Mouse (Mus musculus) midbrain, embryonic 15.5 days (tissue): ENCODE data around the gene Ost4. TPM values are rescaled to one million over a fixed set of nuclear protein-coding genes. Genes with fewer than 3 reads are reported as not detected.

ENCODE experiments used
- ATAC-seq: fragments of 200-750 bp; cut with Nextera tagmentation; replicated peaks from 2 replicates; pipeline ENCODE4 v1.8.0; 2017; ENCODE audit warnings: moderate TSS enrichment
- H3K27ac ChIP-seq: fragments of 300-500 bp; sonication (generic); 2 replicates; pipeline ENCODE4 v1.5.1; 2015; ENCODE audit warnings: mild to moderate bottlenecking, inconsistent platforms
- H3K27me3 ChIP-seq: fragments of 300-500 bp; sonication (generic); replicated peaks from 2 replicates; pipeline ENCODE4 v1.6.1; 2015; ENCODE audit warnings: inconsistent platforms
- H3K36me3 ChIP-seq: fragments of 300-500 bp; sonication (generic); replicated peaks from 2 replicates; pipeline ENCODE4 v1.6.1; 2015; ENCODE audit warnings: inconsistent platforms
- H3K4me1 ChIP-seq: fragments of 300-500 bp; sonication (generic); 2 replicates; pipeline ENCODE4 v1.6.1; 2015; ENCODE audit warnings: inconsistent platforms
- H3K4me2 ChIP-seq: fragments of 300-500 bp; sonication (generic); 2 replicates; pipeline ENCODE4 v1.6.1; 2015; ENCODE audit warnings: inconsistent platforms, mild to moderate bottlenecking, moderate library complexity
- H3K4me3 ChIP-seq: fragments of 300-500 bp; sonication (generic); 2 replicates; pipeline ENCODE4 v1.5.1; 2015; ENCODE audit warnings: mild to moderate bottlenecking, inconsistent platforms
- H3K9ac ChIP-seq: fragments of 300-500 bp; sonication (generic); 2 replicates; pipeline ENCODE4 v1.6.1; 2015; ENCODE audit warnings: mild to moderate bottlenecking, inconsistent platforms
- H3K9me3 ChIP-seq: fragments of 300-500 bp; sonication (generic); 2 replicates; pipeline ENCODE4 v1.6.1; 2016; ENCODE audit warnings: inconsistent platforms
- WGBS: fragments of 180-500 bp; shearing (Covaris S2); methylation state at CpG from one replicate; pipeline ENCODE4 v1.1.7; 2015; ENCODE audit warnings: mixed read lengths; 5-methylcytosine and 5-hydroxymethylcytosine counted together
- polyA plus RNA-seq: library from polyadenylated mRNA; unstranded; fragments of >200 nt; fragmentation: Nextera tagmentation; extraction: Ambion mirVana; gene quantifications from 2 replicates; pipeline ENCODE4 v1.2.1, GENCODE M21; 2015

The Ost4 gene
- polyA plus RNA-seq, 1 experiment from 2014 or later = 217 TPM

GRCm38 (mm10) chr5:30943004-30943403, 35.4 kb upstream of the Ost4 start:
- H3K9ac ChIP-seq = no peak overlapping the region
- H3K27ac ChIP-seq = no peak overlapping the region
- H3K9me3 ChIP-seq = no peaks in the 10 kb centered on the region
- no peak for ATAC-seq
- no peaks in the 10 kb centered on the region for H3K36me3 ChIP-seq
- 87% methylated on average over 2 of the region's 2 CpGs for WGBS
- no peaks in the 10 kb centered on the region for H3K27me3 ChIP-seq
- no peak overlapping the region for H3K4me3 ChIP-seq
- H3K4me2 ChIP-seq = no peak overlapping the region
- peaks cover 17% of the 10 kb centered on the region for H3K4me1 ChIP-seq

- no peaks in the 10 kb centered on the region for H3K9me3 ChIP-seq
- no peaks in the 10 kb centered on the region for H3K4me1 ChIP-seq
- H3K4me3 ChIP-seq = no peak overlapping the region
- WGBS = 89% methylated on average over 5 of the region's 5 CpGs
- H3K27ac ChIP-seq = no peak overlapping the region
- no peak overlapping the region for H3K4me2 ChIP-seq
- H3K27me3 ChIP-seq = no peaks in the 10 kb centered on the region
- no peaks in the 10 kb centered on the region for H3K36me3 ChIP-seq
- no peak overlapping the region for H3K9ac ChIP-seq
- ATAC-seq = no peak
Observed at GRCm38 (mm10) chr5:30934725-30935461, 27.3 kb upstream of the Ost4 start.

- Histone ChIP-seq H3K27me3 (no peaks in the 10 kb centered on the region), H3K4me2 (no peak overlapping the region), H3K9me3 (no peaks in the 10 kb centered on the region), H3K36me3 (no peaks in the 10 kb centered on the region), H3K9ac (no peak overlapping the region), H3K4me3 (no peak overlapping the region), H3K27ac (no peak overlapping the region), H3K4me1 (no peaks in the 10 kb centered on the region)
- no peak for ATAC-seq
- WGBS = 71% methylated on average over 5 of the region's 5 CpGs
Observed at GRCm38 (mm10) chr5:30933705-30934104, 26.1 kb upstream of the Ost4 start.

- H3K27ac ChIP-seq = no peak overlapping the region
- 86% methylated on average over 4 of the region's 4 CpGs for WGBS
- ATAC-seq = no peak
- no peak overlapping the region for H3K4me2 ChIP-seq
- no peaks in the 10 kb centered on the region for H3K4me1 ChIP-seq
- no peaks in the 10 kb centered on the region for H3K36me3 ChIP-seq
- H3K9me3 ChIP-seq = no peaks in the 10 kb centered on the region
- H3K4me3 ChIP-seq = no peak overlapping the region
- no peak overlapping the region for H3K9ac ChIP-seq
- no peaks in the 10 kb centered on the region for H3K27me3 ChIP-seq
Observed at GRCm38 (mm10) chr5:30931378-30931777, 23.8 kb upstream of the Ost4 start.

- Histone ChIP-seq H3K27ac (no peak overlapping the region), H3K9ac (no peak overlapping the region), H3K36me3 (no peaks in the 10 kb centered on the region), H3K4me2 (no peak overlapping the region), H3K4me1 (no peaks in the 10 kb centered on the region), H3K27me3 (no peaks in the 10 kb centered on the region), H3K4me3 (no peak overlapping the region), H3K9me3 (no peaks in the 10 kb centered on the region)
- ATAC-seq = no peak
- WGBS = 83% methylated on average over 6 of the region's 6 CpGs
Observed at GRCm38 (mm10) chr5:30930846-30931245, 23.3 kb upstream of the Ost4 start.

GRCm38 (mm10) chr5:30930121-30930520, 22.5 kb upstream of the Ost4 start:
- WGBS = 44% methylated on average over 4 of the region's 4 CpGs
- Histone ChIP-seq H3K4me1 (no peaks in the 10 kb centered on the region), H3K4me2 (no peak overlapping the region), H3K9me3 (no peaks in the 10 kb centered on the region), H3K9ac (no peak overlapping the region), H3K27me3 (no peaks in the 10 kb centered on the region), H3K27ac (no peak overlapping the region), H3K4me3 (no peak overlapping the region), H3K36me3 (no peaks in the 10 kb centered on the region)
- no peak for ATAC-seq

- peak; percentile 75 for ATAC-seq
- Histone ChIP-seq H3K27me3 (no peaks in the 10 kb centered on the region), H3K27ac (no peak overlapping the region), H3K9me3 (no peaks in the 10 kb centered on the region), H3K4me1 (no peaks in the 10 kb centered on the region), H3K36me3 (no peaks in the 10 kb centered on the region), H3K9ac (no peak overlapping the region), H3K4me2 (peak overlapping the region; percentile 39), H3K4me3 (0 out of 2 replicates have a peak overlapping the region, but pooled peaks have one; percentile 6)
- WGBS = 45% methylated on average over 7 of the region's 7 CpGs
Observed at GRCm38 (mm10) chr5:30927945-30928529, 20.4 kb upstream of the Ost4 start.

- no peak overlapping the region for H3K9ac ChIP-seq
- H3K4me1 ChIP-seq = peaks cover 15% of the 10 kb centered on the region
- no peak overlapping the region for H3K27ac ChIP-seq
- ATAC-seq = no peak
- no peak overlapping the region for H3K4me2 ChIP-seq
- no peaks in the 10 kb centered on the region for H3K27me3 ChIP-seq
- H3K36me3 ChIP-seq = no peaks in the 10 kb centered on the region
- 81% methylated on average over 2 of the region's 2 CpGs for WGBS
- H3K9me3 ChIP-seq = no peaks in the 10 kb centered on the region
- no peak overlapping the region for H3K4me3 ChIP-seq
Observed at GRCm38 (mm10) chr5:30926073-30926472, 18.5 kb upstream of the Ost4 start.

- Histone ChIP-seq H3K4me1 (peaks cover 22% of the 10 kb centered on the region), H3K27ac (no peak overlapping the region), H3K4me3 (no peak overlapping the region), H3K9me3 (no peaks in the 10 kb centered on the region), H3K36me3 (no peaks in the 10 kb centered on the region), H3K4me2 (no peak overlapping the region), H3K9ac (no peak overlapping the region), H3K27me3 (no peaks in the 10 kb centered on the region)
- no peak for ATAC-seq
- WGBS = 93% methylated on average over 5 of the region's 5 CpGs
Observed at GRCm38 (mm10) chr5:30925217-30925616, 17.6 kb upstream of the Ost4 start.

GRCm38 (mm10) chr5:30924614-30925013, 17.0 kb upstream of the Ost4 start:
- Histone ChIP-seq H3K4me2 (no peak overlapping the region), H3K27me3 (no peaks in the 10 kb centered on the region), H3K27ac (no peak overlapping the region), H3K4me3 (no peak overlapping the region), H3K9me3 (no peaks in the 10 kb centered on the region), H3K4me1 (peaks cover 22% of the 10 kb centered on the region), H3K9ac (no peak overlapping the region), H3K36me3 (no peaks in the 10 kb centered on the region)
- no peak for ATAC-seq
- 78% methylated on average over 8 of the region's 8 CpGs for WGBS

GRCm38 (mm10) chr5:30923119-30923518, 15.5 kb upstream of the Ost4 start:
- no peak overlapping the region for H3K4me3 ChIP-seq

GRCm38 (mm10) chr5:30922581-30923041, 15.0 kb upstream of the Ost4 start:
- WGBS = 76% methylated on average over 10 of the region's 10 CpGs
- Histone ChIP-seq H3K4me1 (peaks cover 22% of the 10 kb centered on the region), H3K9me3 (no peaks in the 10 kb centered on the region), H3K4me3 (peak overlapping the region; percentile 58), H3K27me3 (no peaks in the 10 kb centered on the region), H3K4me2 (peak overlapping the region; percentile 90), H3K36me3 (no peaks in the 10 kb centered on the region), H3K27ac (no peak overlapping the region), H3K9ac (peak overlapping the region; percentile 55; the same call in 1 of the 2 replicates)
- ATAC-seq = no peak

More at GRCm38 (mm10) chr5:30923119-30923518, 15.5 kb upstream of the Ost4 start:
- no peaks in the 10 kb centered on the region for H3K9me3 ChIP-seq
- H3K27ac ChIP-seq = no peak overlapping the region
- WGBS = 83% methylated on average over 6 of the region's 6 CpGs
- H3K27me3 ChIP-seq = no peaks in the 10 kb centered on the region
- H3K36me3 ChIP-seq = no peaks in the 10 kb centered on the region
- H3K9ac ChIP-seq = no peak overlapping the region
- ATAC-seq = no peak
- no peak overlapping the region for H3K4me2 ChIP-seq
- H3K4me1 ChIP-seq = peaks cover 22% of the 10 kb centered on the region
